Mouse (Mus musculus) forebrain, embryonic 14.5 days (tissue): Measurements from ENCODE around the gene Mrpl12. TPM values are rescaled to one million over a fixed set of nuclear protein-coding genes. Genes with fewer than 3 reads are reported as not detected.

ENCODE experiments used
- ATAC-seq: fragments of 200-750 bp; cut with Nextera tagmentation; 2 replicates; pipeline ENCODE4 v1.8.0; 2017; ENCODE audit warnings: mild to moderate bottlenecking, moderate library complexity
- DNase-seq: peaks from one replicate; pipeline ENCODE4 v3.0.0-alpha.2; 2015; ENCODE audit warnings: low spot score
- H3K27ac ChIP-seq: fragments of 300-500 bp; sonication (generic); 2 replicates; pipeline ENCODE4 v1.5.1; 2014; ENCODE audit warnings: low read depth, mild to moderate bottlenecking, control low read depth, low read length, moderate library complexity
- H3K27me3 ChIP-seq: fragments of 300-500 bp; sonication (generic); replicated peaks from 2 replicates; pipeline ENCODE4 v1.6.1; 2014; ENCODE audit warnings: low read length, control low read depth, mixed read lengths; ENCODE audit not compliant: control insufficient read depth, insufficient read depth
- H3K36me3 ChIP-seq: fragments of 300-500 bp; sonication (generic); 2 replicates; pipeline ENCODE4 v1.6.1; 2014; ENCODE audit warnings: low read length, control low read depth; ENCODE audit not compliant: control insufficient read depth, insufficient read depth
- H3K4me1 ChIP-seq: fragments of 300-500 bp; sonication (generic); 2 replicates; pipeline ENCODE4 v1.6.1; 2014; ENCODE audit warnings: antibody characterized with exemption, low read length, control low read depth; ENCODE audit not compliant: control insufficient read depth, insufficient read depth
- H3K4me2 ChIP-seq: fragments of 300-500 bp; sonication (generic); 2 replicates; pipeline ENCODE4 v1.6.1; 2014; ENCODE audit warnings: mild to moderate bottlenecking, control low read depth, low read length
- H3K4me3 ChIP-seq: fragments of 300-500 bp; sonication (generic); 2 replicates; pipeline ENCODE4 v1.5.1; 2014; ENCODE audit warnings: low read depth, low read length, control low read depth
- H3K9ac ChIP-seq: fragments of 300-500 bp; sonication (generic); 2 replicates; pipeline ENCODE4 v1.6.1; 2014; ENCODE audit warnings: mild to moderate bottlenecking, low read length, control low read depth, moderate library complexity
- H3K9me3 ChIP-seq: fragments of 300-500 bp; sonication (generic); replicated peaks from 2 replicates; pipeline ENCODE4 v1.6.1; 2016; ENCODE audit warnings: low read length, control low read depth, mixed read lengths; ENCODE audit not compliant: control insufficient read depth
- WGBS: fragments of 180-500 bp; shearing (Covaris S2); extraction: QIAGEN DNeasy Blood & Tissue Kit; methylation state at CpG from one replicate; pipeline ENCODE4 v1.1.7; 2014; 5-methylcytosine and 5-hydroxymethylcytosine counted together
- polyA plus RNA-seq: library from polyadenylated mRNA; unstranded; fragments of >200 nt; fragmentation: Nextera tagmentation; extraction: Ambion mirVana; gene quantifications from 2 replicates; pipeline ENCODE4 v1.2.1, GENCODE M21; 2014

Gene Mrpl12
- polyA plus RNA-seq, 1 experiment from 2014 or later, result 155 TPM

GRCm38 (mm10) chr11:120452246-120452645, 32.2 kb upstream of the Mrpl12 start:
- H3K4me1 ChIP-seq, result no peaks in the 10 kb centered on the region
- 0 out of 2 replicates have a peak, but pooled peaks cover 2% of the 10 kb centered on the region for H3K36me3 ChIP-seq
- no peak overlapping the region for H3K27ac ChIP-seq
- WGBS, result 66% methylated on average over 3 of the region's 3 CpGs
- H3K4me2 ChIP-seq, result no peak overlapping the region
- H3K9ac ChIP-seq, result no peak overlapping the region
- H3K9me3 ChIP-seq, result no peaks in the 10 kb centered on the region
- no peak for ATAC-seq
- no peak overlapping the region for H3K4me3 ChIP-seq
- no peaks in the 10 kb centered on the region for H3K27me3 ChIP-seq
- no peak for DNase-seq

- H3K36me3 ChIP-seq, result 0 out of 2 replicates have a peak, but pooled peaks cover 2% of the 10 kb centered on the region
Measured at GRCm38 (mm10) chr11:120453306-120453705, 31.1 kb upstream of the Mrpl12 start, which contains the start of gene Pde6g. TSS of gene Pde6g (minus strand) at chr11:120453500.

GRCm38 (mm10) chr11:120454965-120455364, 29.4 kb upstream of the Mrpl12 start:
- H3K4me1 ChIP-seq, result peaks cover 3% of the 10 kb centered on the region; the same call in 1 of the 2 replicates
- no peak overlapping the region for H3K27ac ChIP-seq
- no peak overlapping the region for H3K9ac ChIP-seq
- no peak overlapping the region for H3K4me2 ChIP-seq
- H3K27me3 ChIP-seq, result no peaks in the 10 kb centered on the region
- no peaks in the 10 kb centered on the region for H3K9me3 ChIP-seq
- ATAC-seq (no peak), DNase-seq (no peak)
- H3K36me3 ChIP-seq, result peaks cover 8% of the 10 kb centered on the region
- 93% methylated on average over 4 of the region's 4 CpGs for WGBS
- no peak overlapping the region for H3K4me3 ChIP-seq

More at GRCm38 (mm10) chr11:120453306-120453705, 31.1 kb upstream of the Mrpl12 start, which contains the start of gene Pde6g:
- Histone ChIP-seq H3K9ac (0 out of 2 replicates have a peak within 1 kb of the TSS, but pooled peaks have one; percentile 5), H3K9me3 (no peaks in the 10 kb centered on the region), H3K4me2 (no peak within 1 kb of the TSS), H3K4me3 (no peak within 1 kb of the TSS), H3K4me1 (no peaks in the 10 kb centered on the region), H3K27ac (no peak within 1 kb of the TSS), H3K27me3 (no peaks in the 10 kb centered on the region)
- DNase-seq (no peak), ATAC-seq (no peak)
- WGBS, result 89% methylated on average over 4 of the region's 4 CpGs

GRCm38 (mm10) chr11:120455413-120455812, 29.0 kb upstream of the Mrpl12 start:
- ATAC-seq, result no peak
- H3K36me3 ChIP-seq, result peaks cover 12% of the 10 kb centered on the region
- H3K4me1 ChIP-seq, result peaks cover 3% of the 10 kb centered on the region; the same call in 1 of the 2 replicates
- 97% methylated on average over 7 of the region's 7 CpGs for WGBS
- H3K27me3 ChIP-seq, result no peaks in the 10 kb centered on the region
- H3K27ac ChIP-seq, result no peak overlapping the region
- H3K9me3 ChIP-seq, result no peaks in the 10 kb centered on the region
- H3K9ac ChIP-seq, result no peak overlapping the region
- no peak overlapping the region for H3K4me3 ChIP-seq
- no peak overlapping the region for H3K4me2 ChIP-seq
- DNase-seq, result no peak

GRCm38 (mm10) chr11:120457370-120457769, 27.0 kb upstream of the Mrpl12 start:
- ATAC-seq (peak; percentile 8; the same call in 1 of the 2 replicates), DNase-seq (no peak)
- H3K9me3 ChIP-seq, result no peaks in the 10 kb centered on the region
- H3K4me2 ChIP-seq, result peak overlapping the region; percentile 78
- H3K4me3 ChIP-seq, result peak overlapping the region; percentile 82
- peak overlapping the region; percentile 97 for H3K9ac ChIP-seq
- H3K4me1 ChIP-seq, result peaks cover 3% of the 10 kb centered on the region; the same call in 1 of the 2 replicates
- peaks cover 30% of the 10 kb centered on the region for H3K36me3 ChIP-seq
- no peaks in the 10 kb centered on the region for H3K27me3 ChIP-seq
- peak overlapping the region; percentile 63; the same call in 1 of the 2 replicates for H3K27ac ChIP-seq
- WGBS, result 37% methylated on average over 14 of the region's 14 CpGs

GRCm38 (mm10) chr11:120457772-120458751, 26.4 kb upstream of the Mrpl12 start, which contains the start of the genes Oxld1 and Ccdc137:
TSS of gene Oxld1 (minus strand) at chr11:120458068.
TSS of gene Ccdc137 (plus strand) at chr11:120458115.
- Histone ChIP-seq H3K9me3 (no peaks in the 10 kb centered on the region), H3K4me2 (peak within 1 kb of the TSS; percentile 78), H3K27ac (peak within 1 kb of the TSS; percentile 63; the same call in 1 of the 2 replicates), H3K36me3 (peaks cover 37% of the 10 kb centered on the region), H3K4me1 (peaks cover 3% of the 10 kb centered on the region; the same call in 1 of the 2 replicates), H3K4me3 (peak within 1 kb of the TSS; percentile 82), H3K27me3 (no peaks in the 10 kb centered on the region), H3K9ac (peak within 1 kb of the TSS; percentile 97)
- ATAC-seq (peak; percentile 93), DNase-seq (peak; percentile 91)
- 5% methylated on average over 58 of the region's 62 CpGs for WGBS

GRCm38 (mm10) chr11:120458847-120459597, 25.4 kb upstream of the Mrpl12 start:
- peaks cover 47% of the 10 kb centered on the region for H3K36me3 ChIP-seq
- DNase-seq (no peak), ATAC-seq (no peak)
- no peaks in the 10 kb centered on the region for H3K9me3 ChIP-seq
- H3K27me3 ChIP-seq, result no peaks in the 10 kb centered on the region
- 74% methylated on average over 6 of the region's 6 CpGs for WGBS
- peak overlapping the region; percentile 82 for H3K4me3 ChIP-seq
- no peak overlapping the region for H3K27ac ChIP-seq
- peak overlapping the region; percentile 97 for H3K9ac ChIP-seq
- H3K4me1 ChIP-seq, result peaks cover 3% of the 10 kb centered on the region; the same call in 1 of the 2 replicates
- peak overlapping the region; percentile 78 for H3K4me2 ChIP-seq

- Histone ChIP-seq H3K36me3 (peaks cover 53% of the 10 kb centered on the region), H3K4me1 (peaks cover 12% of the 10 kb centered on the region), H3K27me3 (no peaks in the 10 kb centered on the region), H3K4me2 (no peak overlapping the region), H3K9me3 (no peaks in the 10 kb centered on the region), H3K4me3 (no peak overlapping the region), H3K27ac (no peak overlapping the region), H3K9ac (no peak overlapping the region)
- ATAC-seq (no peak), DNase-seq (no peak)
- 89% methylated on average over 2 of the region's 2 CpGs for whole genome bisulfite sequencing
Measured at GRCm38 (mm10) chr11:120463536-120463935, 20.9 kb upstream of the Mrpl12 start.
